16 mouse cellular contexts compared by ENCODE assay signal in the genomic region with DNA sequence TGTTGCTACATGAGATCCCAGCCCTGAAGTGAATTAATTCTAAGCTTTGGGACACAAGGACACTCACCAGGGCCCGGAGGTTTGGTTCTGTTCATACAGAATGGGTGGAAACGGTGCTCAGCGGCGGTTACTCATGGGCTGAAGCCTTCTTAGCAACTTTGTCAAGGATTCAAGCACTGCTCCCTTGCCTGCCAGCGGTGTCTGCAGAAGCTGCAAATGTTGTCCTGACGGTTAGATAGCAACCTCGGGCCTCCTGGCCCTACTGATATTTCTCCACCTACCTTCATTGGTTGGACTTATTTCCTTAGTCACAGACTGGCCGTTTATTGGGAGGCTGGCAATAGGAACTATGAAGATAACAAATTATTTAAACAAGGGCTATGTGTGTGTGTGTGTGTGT. TPM values are rescaled to one million over a fixed set of nuclear protein-coding genes. Genes with fewer than 3 reads are reported as not detected.
A peak's percentile ranks its signal among the peaks of the same experiment; 100 is the strongest.
DNase-seq lines count a peak whose midpoint lies in the region; ATAC-seq and TF ChIP-seq lines count a peak whose summit lies in the region.
"Had no signal": no experiment of that assay in that cellular context is flagged by ENCODE, and none has a peak within 500 bp of the region (broad histone marks: within the 10 kb centered on the region; RNA-seq: fewer than 3 reads in every experiment).

No protein-coding gene starts in this region.

- no peaks in the 10 kb centered on the region for H3K9me3 ChIP-seq in heart, embryonic 15.5 days (replicated peaks)
- no peaks in the 10 kb centered on the region for H3K9me3 ChIP-seq in G1E (replicated peaks)
- no peaks in the 10 kb centered on the region for H3K9me3 ChIP-seq in liver, embryonic 16.5 days (replicated peaks; ENCODE audit: control insufficient read depth, low read length)
- H3K9me3 ChIP-seq in forebrain, embryonic 16.5 days (ENCODE audit: control insufficient read depth, low read length): no peaks in the 10 kb centered on the region
- H3K9me3 ChIP-seq: hindbrain, embryonic 12.5 days; midbrain, embryonic 12.5 days had no signal

- no peak overlapping the region for H3K9ac ChIP-seq in heart, embryonic 15.5 days
- peak overlapping the region; percentile 70 for H3K9ac ChIP-seq in liver, embryonic 16.5 days (ENCODE audit: low read depth, low read length)
- no peak overlapping the region for H3K9ac ChIP-seq in forebrain, embryonic 16.5 days (replicated peaks; ENCODE audit: low read depth, low read length)
- H3K9ac ChIP-seq: hindbrain, embryonic 12.5 days; midbrain, embryonic 12.5 days had no signal

- no peak for DNase-seq in heart, adult 9 months (ENCODE audit: low spot score in 2 of 2)
- no peak for DNase-seq in G1E (ENCODE audit: low spot score)
- DNase-seq in embryo, embryonic 11 days: no peak
- DNase-seq: adrenal gland, postnatal 25 days; cerebellum, postnatal 36 days; gastrocnemius, postnatal 36 days; kidney, postnatal 10 days; lung, adult 18-20 months; right cerebral cortex, postnatal 25 days had no signal

- TF ChIP-seq CTCF in G1E (IDR thresholded peaks at IDR 0.05; ENCODE audit: low read depth, low read length): no peak

- H3K4me1 ChIP-seq in heart, embryonic 15.5 days (replicated peaks): peaks cover 45% of the 10 kb centered on the region
- peaks cover 69% of the 10 kb centered on the region for H3K4me1 ChIP-seq in G1E (ENCODE audit: insufficient read depth, low read depth, low read length)
- H3K4me1 ChIP-seq in liver, embryonic 16.5 days (ENCODE audit: control insufficient read depth, low read depth, low read length): peaks cover 53% of the 10 kb centered on the region
- peaks cover 27% of the 10 kb centered on the region for H3K4me1 ChIP-seq in forebrain, embryonic 16.5 days (replicated peaks; ENCODE audit: control insufficient read depth, insufficient read depth, low read length)

- no peak for ATAC-seq in heart, embryonic 15.5 days (replicated peaks; ENCODE audit: insufficient number of reproducible peaks, insufficient read depth, low FRiP score, low read depth)
- ATAC-seq in G1E (ENCODE audit: extremely low read depth, insufficient number of reproducible peaks, low FRiP score, poor library complexity, severe bottlenecking): peak; percentile 70
- peak; percentile 26 for ATAC-seq in common myeloid progenitor, adult 5-6 weeks (replicated peaks; ENCODE audit: low read depth, poor library complexity, severe bottlenecking)
- ATAC-seq in liver, embryonic 16.5 days (ENCODE audit: low read depth): peak; percentile 81
- ATAC-seq in forebrain, embryonic 16.5 days: no peak
- ATAC-seq: intestine, embryonic 16.5 days had no signal

- H3K4me3 ChIP-seq in heart, embryonic 15.5 days: no peak overlapping the region
- peak overlapping the region; percentile 69 for H3K4me3 ChIP-seq in G1E (ENCODE audit: low read depth, low read length)
- peak overlapping the region; percentile 67 for H3K4me3 ChIP-seq in liver, embryonic 16.5 days (ENCODE audit: low read depth, low read length)
- no peak overlapping the region for H3K4me3 ChIP-seq in forebrain, embryonic 16.5 days (replicated peaks; ENCODE audit: low read length)
- H3K4me3 ChIP-seq: hindbrain, embryonic 12.5 days; midbrain, embryonic 12.5 days had no signal

- H3K4me2 ChIP-seq in heart, embryonic 15.5 days: no peak overlapping the region
- H3K4me2 ChIP-seq in liver, embryonic 16.5 days (ENCODE audit: low read depth, low read length): peak overlapping the region; percentile 53
- no peak overlapping the region for H3K4me2 ChIP-seq in forebrain, embryonic 16.5 days (ENCODE audit: low read length)
- H3K4me2 ChIP-seq: hindbrain, embryonic 12.5 days; midbrain, embryonic 12.5 days had no signal

- H3K27ac ChIP-seq in heart, embryonic 15.5 days: peak overlapping the region; percentile 5; the same call in 1 of the 2 replicates
- H3K27ac ChIP-seq in liver, embryonic 16.5 days (ENCODE audit: low read length): peak overlapping the region; percentile 96
- no peak overlapping the region for H3K27ac ChIP-seq in forebrain, embryonic 16.5 days (ENCODE audit: low read length)
- H3K27ac ChIP-seq: hindbrain, embryonic 12.5 days; midbrain, embryonic 12.5 days had no signal

- WGBS in heart, embryonic 15.5 days: 62% methylated on average over 8 of the region's 8 CpGs
- whole genome bisulfite sequencing in liver, embryonic 16.5 days (ENCODE audit: insufficient replicate concordance): 19% methylated on average over 8 of the region's 8 CpGs
- WGBS in forebrain, embryonic 16.5 days: 79% methylated on average over 8 of the region's 8 CpGs

- H3K27me3 ChIP-seq in heart, embryonic 15.5 days: no peaks in the 10 kb centered on the region
- no peaks in the 10 kb centered on the region for H3K27me3 ChIP-seq in G1E (ENCODE audit: insufficient read depth, low read length)
- H3K27me3 ChIP-seq in liver, embryonic 16.5 days (ENCODE audit: control insufficient read depth, insufficient read depth, low read depth, low read length): no peaks in the 10 kb centered on the region
- 0 out of 2 replicates have a peak, but pooled peaks cover 2% of the 10 kb centered on the region for H3K27me3 ChIP-seq in forebrain, embryonic 16.5 days (replicated peaks; ENCODE audit: control insufficient read depth, insufficient read depth, low read length)

- H3K36me3 ChIP-seq in heart, embryonic 15.5 days: no peaks in the 10 kb centered on the region
- peaks cover 9% of the 10 kb centered on the region for H3K36me3 ChIP-seq in G1E (replicated peaks)
- no peaks in the 10 kb centered on the region for H3K36me3 ChIP-seq in liver, embryonic 16.5 days (ENCODE audit: control insufficient read depth, insufficient read depth)
- H3K36me3 ChIP-seq in forebrain, embryonic 16.5 days (ENCODE audit: control insufficient read depth, insufficient read depth): no peaks in the 10 kb centered on the region
- H3K36me3 ChIP-seq: hindbrain, embryonic 12.5 days; midbrain, embryonic 12.5 days had no signal

RNA-seq across cellular contexts. Expression of gene Zfp217, which starts 3.6 kb away (rescaled TPM):
- polyA plus RNA-seq in heart, embryonic 15.5 days (2015; fragmentation: Nextera tagmentation; extraction: Ambion mirVana): 2.7 and 3.2 TPM in 2 replicates
- 46.0 and 65.0 TPM in 2 replicates for total RNA-seq in G1E (2014; fragmentation: Nextera tagmentation)
- total RNA-seq in G1E (2017): 46.1 and 46.2 TPM in 2 replicates
- polyA plus RNA-seq in G1E (2012): 18.7 and 22.0 TPM in 2 replicates
- 33.2 and 40.1 TPM in 2 replicates for total RNA-seq in common myeloid progenitor, adult 5-6 weeks (2017)
- polyA plus RNA-seq in liver, embryonic 16.5 days (2015; fragmentation: Nextera tagmentation; extraction: Ambion mirVana): 4.2 and 5.7 TPM in 2 replicates
- polyA plus RNA-seq in forebrain, embryonic 16.5 days (2015; fragmentation: Nextera tagmentation; extraction: Ambion mirVana): 1.4 and 1.5 TPM in 2 replicates

Comparison
In these comparisons a context has a peak if more than half of its experiments do, and no peak if none do; other contexts are left out.
1. ATAC-seq: peak in G1E (single experiment), common myeloid progenitor, adult 5-6 weeks (single experiment) and liver, embryonic 16.5 days (single experiment); none in heart, embryonic 15.5 days (single experiment) and forebrain, embryonic 16.5 days (single experiment).
2. H3K4me3 ChIP-seq: peak in G1E (single experiment) and liver, embryonic 16.5 days (single experiment); none in heart, embryonic 15.5 days (single experiment) and forebrain, embryonic 16.5 days (single experiment).